Mouse (Mus musculus) ovary, postnatal 36 days (tissue): ENCODE measurements around the gene Gm20075.
"Not testable (repeated sequence)": the region's sequence is repeated elsewhere in the genome, so short reads cannot be mapped to it uniquely, and the experiment has no call there.

Source experiments
- DNase-seq: peaks from one replicate; pipeline ENCODE4 v3.0.0; 2022; ENCODE audit warnings: low spot score, mixed read lengths

The Gm20075 gene

DNA sequence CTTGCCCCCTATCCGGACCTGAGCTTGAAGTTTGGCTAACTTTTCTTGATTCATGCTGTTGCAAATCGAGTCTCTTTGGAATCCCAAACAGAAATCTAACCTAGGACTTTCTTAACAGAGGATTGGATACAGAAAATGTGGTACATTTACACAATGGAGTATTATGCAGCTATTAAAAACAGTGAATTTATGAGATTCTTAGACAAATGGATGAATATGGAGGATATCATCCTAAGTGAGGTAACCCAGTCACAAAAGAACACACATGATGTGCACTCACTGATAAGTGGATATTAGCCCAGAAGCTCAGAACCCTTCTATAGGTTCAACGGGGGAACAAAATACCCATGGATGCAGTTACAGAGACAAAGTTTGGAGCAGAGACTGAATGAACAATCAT lies at the start of gene Gm20075:
Gene Gm20075, minus strand, starts transcription at position 101 of the 400 bp plus-strand sequence.
- not testable (repeated sequence) for DNase-seq

- DNase-seq, result no peak
Measured at GRCm38 (mm10) chr13:96129081-96129480, 47.9 kb upstream of the Gm20075 start.

DNA sequence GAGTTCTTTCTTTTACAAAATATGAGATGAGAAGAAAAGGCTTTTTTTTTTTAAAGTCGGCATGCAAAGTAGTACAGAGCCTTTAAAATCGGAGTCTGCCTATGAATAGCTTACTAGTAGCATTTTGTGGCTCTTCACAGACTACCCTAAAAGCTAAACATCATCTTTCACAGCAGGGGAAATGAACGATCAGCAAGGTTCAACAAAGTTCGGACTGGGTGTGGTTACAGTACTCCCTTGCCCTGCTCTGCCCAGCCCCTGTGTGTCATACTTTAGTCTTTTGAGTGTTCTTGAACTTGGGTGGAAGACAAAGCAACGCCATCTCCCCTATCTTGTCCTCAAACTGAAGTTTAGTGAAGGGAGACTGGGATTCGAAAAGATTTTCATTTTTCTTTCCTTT lies 45.5 kb upstream of the Gm20075 start:
- no peak for DNase-seq

DNA sequence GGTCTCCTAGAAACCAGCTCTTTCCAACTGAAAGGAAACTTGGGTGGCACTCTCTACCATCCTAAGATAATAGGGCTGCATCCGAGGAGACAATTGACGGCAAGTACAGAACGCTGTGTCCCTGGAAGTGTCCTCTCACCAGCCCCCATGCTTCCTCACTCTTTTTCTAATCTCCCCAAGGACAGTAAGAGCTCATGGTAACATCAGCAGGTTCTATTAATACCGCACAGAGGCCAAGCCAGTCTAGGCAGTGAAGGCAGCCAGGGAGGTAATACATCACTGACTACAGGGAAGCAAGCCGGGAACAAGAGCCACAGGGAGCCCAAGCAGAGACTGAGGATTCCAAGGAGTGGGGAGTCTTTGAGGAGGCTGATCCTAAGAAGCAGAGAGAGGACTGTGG lies 43.8 kb upstream of the Gm20075 start:
- DNase-seq, result no peak

DNA sequence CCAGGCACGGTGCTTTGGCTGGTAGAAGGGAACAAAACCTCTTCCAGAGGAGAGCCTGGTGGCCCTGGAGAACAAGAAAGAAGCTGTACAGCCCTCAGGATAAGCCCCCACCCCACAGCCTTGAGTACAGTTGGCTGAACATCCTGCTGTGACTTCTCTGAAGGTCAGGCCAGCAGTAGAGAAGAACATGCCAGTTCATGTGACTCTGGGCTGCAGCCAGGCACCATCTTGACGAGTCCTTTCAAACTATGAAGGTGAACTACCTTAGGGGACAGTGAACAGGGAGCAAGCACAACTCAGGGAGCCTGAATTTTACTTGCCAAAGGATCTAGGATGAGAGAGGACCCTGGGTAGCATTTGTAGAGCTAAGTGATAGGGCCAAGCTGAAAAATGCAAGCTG lies 31.5 kb upstream of the Gm20075 start:
- no peak for DNase-seq

GRCm38 (mm10) chr13:96110767-96111166 lies 29.6 kb upstream of the Gm20075 start:
- no peak for DNase-seq

GRCm38 (mm10) chr13:96106367-96106766 lies 25.2 kb upstream of the Gm20075 start:
- DNase-seq, result no peak

DNA sequence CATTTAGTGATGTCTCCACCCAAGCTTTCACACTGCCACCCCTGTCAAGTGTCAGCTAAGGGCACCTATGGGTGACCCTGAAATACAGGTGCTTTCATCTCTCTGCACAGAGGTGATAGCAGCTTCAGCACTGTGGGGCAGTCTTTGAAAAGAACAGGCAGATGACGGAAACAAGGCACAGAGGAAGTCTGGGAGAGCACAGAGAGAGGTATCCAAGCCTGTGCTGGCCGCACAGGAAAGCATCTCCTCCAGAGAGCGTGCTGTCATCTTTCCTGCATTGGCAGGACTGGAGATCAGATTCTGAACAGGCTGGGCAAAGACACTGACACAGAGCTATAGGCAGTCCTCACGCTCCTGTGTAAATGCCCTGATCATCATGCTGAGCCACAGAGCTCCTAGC lies 9.8 kb upstream of the Gm20075 start:
- no peak for DNase-seq

GRCm38 (mm10) chr13:96085581-96086302 lies 4.6 kb upstream of the Gm20075 start:
- DNase-seq, result no peak

DNA sequence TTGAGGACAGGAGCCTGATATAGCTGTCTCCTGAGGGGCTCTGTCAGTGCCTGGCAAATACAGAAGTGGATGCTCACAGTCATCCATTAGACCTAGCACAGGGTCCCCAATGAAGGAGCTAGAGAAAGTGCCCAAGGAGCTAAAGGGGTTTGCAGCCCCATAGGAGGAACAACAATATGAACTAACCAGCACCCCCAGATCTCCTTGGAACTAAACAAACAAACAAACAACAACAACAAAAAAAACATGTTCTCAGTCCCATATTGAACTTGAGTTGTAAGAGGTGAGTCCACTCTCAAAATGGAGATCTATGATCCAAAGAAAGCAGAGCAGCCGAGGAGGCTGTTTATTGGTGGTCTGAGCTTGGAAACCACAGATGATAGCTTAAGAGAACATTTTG lies 578 bp upstream of the Gm20075 start, which contains the start of gene Gm17190:
Gene Gm17190, plus strand, starts transcription at position 301 of the 400 bp plus-strand sequence.
- DNase-seq, result not testable (repeated sequence)

DNA sequence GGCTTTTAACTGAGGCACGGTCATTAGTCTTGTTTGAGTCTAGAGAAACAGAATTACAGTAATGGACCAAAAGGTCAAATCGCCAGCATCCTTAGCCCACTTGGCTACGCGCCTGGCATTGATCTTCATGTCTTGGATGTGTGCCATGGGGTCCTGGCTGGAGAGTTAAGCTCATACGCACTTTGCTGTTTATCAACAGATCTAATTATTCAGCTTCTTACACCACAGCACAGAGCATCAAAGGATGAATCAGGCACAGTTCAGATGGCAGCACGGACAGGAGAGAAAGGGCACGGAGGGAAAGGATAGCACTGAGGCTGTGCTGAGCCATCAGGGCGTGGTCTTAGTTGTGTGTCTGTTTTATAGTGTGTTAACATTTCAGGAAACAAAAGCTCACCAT lies 7.6 kb downstream of the Gm20075 start:
- no peak for DNase-seq

DNA sequence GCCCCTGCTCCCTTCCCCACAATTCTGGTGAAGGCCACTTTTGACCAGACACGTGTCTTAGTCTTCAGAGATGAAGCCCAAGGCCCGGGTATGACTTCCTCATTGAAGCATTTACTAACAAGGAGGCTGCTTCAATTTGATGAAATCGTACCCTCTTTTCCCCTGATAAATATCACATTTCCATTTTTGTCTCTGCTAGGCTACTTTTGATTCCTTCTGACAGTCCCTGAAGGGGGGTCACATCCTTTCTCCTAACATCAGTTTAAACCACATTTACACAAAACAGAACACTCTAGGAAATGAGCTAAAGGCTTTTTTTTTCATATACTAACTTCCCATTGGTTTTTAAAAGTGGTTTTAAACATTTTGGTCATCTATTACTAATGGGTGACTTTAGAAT lies 28.4 kb downstream of the Gm20075 start:
- no peak for DNase-seq

DNA sequence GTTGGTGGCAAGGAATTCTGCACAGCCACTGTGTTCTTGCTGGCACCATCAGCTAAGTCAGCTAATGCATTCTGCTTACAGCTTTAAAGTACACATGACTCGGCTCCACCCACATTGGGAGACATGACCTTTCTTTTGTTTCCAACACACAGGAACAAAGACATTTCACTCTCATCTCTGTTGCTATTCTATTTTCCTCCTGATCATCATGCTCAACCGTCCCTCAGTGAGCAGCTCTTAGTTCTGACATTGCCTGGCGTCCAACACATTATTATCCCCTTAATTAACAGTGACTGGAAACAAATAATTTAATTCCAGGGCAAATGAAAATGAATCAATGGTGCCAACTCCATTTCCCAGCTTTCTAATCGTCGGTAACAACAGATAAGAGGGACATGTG lies 35.8 kb downstream of the Gm20075 start:
- DNase-seq, result no peak

GRCm38 (mm10) chr13:96040275-96041042 lies 40.7 kb downstream of the Gm20075 start:
- no peak for DNase-seq

DNA sequence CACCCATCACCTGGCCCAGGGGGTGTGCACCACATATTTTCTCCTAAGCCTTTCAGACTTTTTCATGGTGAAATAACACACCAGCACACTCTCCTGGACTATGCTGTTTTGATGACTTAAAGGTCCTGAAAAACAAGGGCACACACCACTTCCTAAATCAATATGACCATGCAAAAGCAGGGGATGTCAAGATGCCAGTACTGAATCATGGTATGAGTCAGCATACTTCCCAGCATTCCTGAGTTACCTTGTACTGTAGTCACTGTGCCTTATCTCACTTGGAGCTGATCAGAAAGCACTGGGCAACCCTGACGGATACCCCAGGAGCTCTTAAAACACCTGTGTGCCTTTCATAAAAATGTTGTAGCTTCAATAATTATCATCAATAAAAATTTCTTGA lies 41.6 kb downstream of the Gm20075 start:
- no peak for DNase-seq

- peak; percentile 31 for DNase-seq
Measured at GRCm38 (mm10) chr13:96030368-96031223, 50.6 kb downstream of the Gm20075 start.
